19 mouse cellular contexts compared by ENCODE assay signal in genomic region chr1:135565775-135566174, GRCm38 (mm10). TPM values are rescaled to one million over a fixed set of nuclear protein-coding genes. Genes with fewer than 3 reads are reported as not detected.
DNase-seq lines count a peak whose midpoint lies in the region; ATAC-seq and TF ChIP-seq lines count a peak whose summit lies in the region.
"Had no signal": no experiment of that assay in that cellular context is flagged by ENCODE, and none has a peak within 500 bp of the region (broad histone marks: within the 10 kb centered on the region; RNA-seq: fewer than 3 reads in every experiment).

No protein-coding gene starts in this region.

- intact Hi-C loops in gastrocnemius, postnatal 14 days (cut with DNase I; ENCODE audit: low total_unique reads), result no loop called here

- H3K4me3 ChIP-seq in midbrain, embryonic 10.5 days, result no peak overlapping the region
- H3K4me3 ChIP-seq in midbrain, embryonic 11.5 days (ENCODE audit: low read depth, low read length), result no peak overlapping the region
- H3K4me3 ChIP-seq in forebrain, embryonic 14.5 days (ENCODE audit: low read depth, low read length), result no peak overlapping the region
- no peak overlapping the region for H3K4me3 ChIP-seq in hindbrain, postnatal 0 days (ENCODE audit: low read length)
- no peak overlapping the region for H3K4me3 ChIP-seq in midbrain, postnatal 0 days (ENCODE audit: low read depth, low read length)
- no peak overlapping the region for H3K4me3 ChIP-seq in stomach, postnatal 0 days (ENCODE audit: low read depth, low read length)
- H3K4me3 ChIP-seq: heart, embryonic 12.5 days; lung, embryonic 15.5 days had no signal

- H3K36me3 ChIP-seq in midbrain, embryonic 10.5 days, result no peaks in the 10 kb centered on the region
- no peaks in the 10 kb centered on the region for H3K36me3 ChIP-seq in midbrain, embryonic 11.5 days (ENCODE audit: control insufficient read depth, insufficient read depth, low read length)
- H3K36me3 ChIP-seq in forebrain, embryonic 14.5 days (ENCODE audit: control insufficient read depth, insufficient read depth, low read length), result peaks cover 4% of the 10 kb centered on the region; the same call in 1 of the 2 replicates
- H3K36me3 ChIP-seq in hindbrain, postnatal 0 days (ENCODE audit: insufficient read depth, low read length), result no peaks in the 10 kb centered on the region
- H3K36me3 ChIP-seq in midbrain, postnatal 0 days (ENCODE audit: insufficient read depth, low read length), result no peaks in the 10 kb centered on the region; the same call in 1 of the 2 replicates
- H3K36me3 ChIP-seq in stomach, postnatal 0 days (ENCODE audit: control insufficient read depth, insufficient read depth, low read length), result no peaks in the 10 kb centered on the region
- H3K36me3 ChIP-seq: G1E; lung, embryonic 15.5 days had no signal

- WGBS in midbrain, embryonic 10.5 days, result 88% methylated on average over 5 of the region's 5 CpGs
- WGBS in midbrain, embryonic 11.5 days, result 82% methylated on average over 5 of the region's 5 CpGs
- 68% methylated on average over 5 of the region's 5 CpGs for WGBS in forebrain, embryonic 14.5 days
- WGBS in hindbrain, postnatal 0 days, result 43% methylated on average over 5 of the region's 5 CpGs
- WGBS in midbrain, postnatal 0 days, result 57% methylated on average over 5 of the region's 5 CpGs
- 75% methylated on average over 5 of the region's 5 CpGs for WGBS in stomach, postnatal 0 days

- no peak for TF ChIP-seq EP300 in stomach, postnatal 0 days (optimal IDR thresholded peaks at IDR 0.05)

- no peak for ATAC-seq in midbrain, embryonic 11.5 days (ENCODE audit: low FRiP score)
- ATAC-seq in forebrain, embryonic 14.5 days, result no peak
- peak; percentile 46; the same call in 1 of the 2 replicates for ATAC-seq in hindbrain, postnatal 0 days
- ATAC-seq in midbrain, postnatal 0 days (ENCODE audit: low FRiP score), result no peak
- no peak for ATAC-seq in stomach, postnatal 0 days (ENCODE audit: low FRiP score, low TSS enrichment)
- ATAC-seq: intestine, postnatal 0 days had no signal

- no peak overlapping the region for H3K4me2 ChIP-seq in midbrain, embryonic 11.5 days
- H3K4me2 ChIP-seq in forebrain, embryonic 14.5 days (ENCODE audit: low read length), result no peak overlapping the region
- H3K4me2 ChIP-seq in hindbrain, postnatal 0 days (ENCODE audit: low read depth, low read length), result 0 out of 2 replicates have a peak overlapping the region, but pooled peaks have one; percentile 3
- H3K4me2 ChIP-seq in midbrain, postnatal 0 days (ENCODE audit: low read depth, low read length, poor library complexity, severe bottlenecking), result no peak overlapping the region
- H3K4me2 ChIP-seq in stomach, postnatal 0 days (replicated peaks; ENCODE audit: low read depth), result no peak overlapping the region
- H3K4me2 ChIP-seq: heart, embryonic 12.5 days; lung, embryonic 15.5 days had no signal

- DNase-seq in midbrain, embryonic 10.5 days (ENCODE audit: low spot score), result no peak
- no peak for DNase-seq in midbrain, embryonic 11.5 days (ENCODE audit: low spot score, missing footprints)
- DNase-seq in forebrain, embryonic 14.5 days (ENCODE audit: low spot score), result no peak
- DNase-seq in hindbrain, postnatal 0 days (ENCODE audit: low spot score), result peak; percentile 59
- DNase-seq in midbrain, postnatal 0 days (ENCODE audit: low spot score), result peak; percentile 55
- DNase-seq in cerebellum, postnatal 4 days (ENCODE audit: low spot score in 2 of 2), result no peak
- no peak for DNase-seq in gastrocnemius, postnatal 14 days
- no peak for DNase-seq in stomach, postnatal 0 days (ENCODE audit: low spot score)
- DNase-seq: adrenal gland, adult 8-10 months; cerebellum, adult 8-10 months; embryo, embryonic 11 days; heart, postnatal 36 days; kidney, postnatal 4 days; spleen, adult 18-20 months; thymus, postnatal 25 days had no signal

- H3K4me1 ChIP-seq in midbrain, embryonic 10.5 days, result peaks cover 52% of the 10 kb centered on the region
- H3K4me1 ChIP-seq in midbrain, embryonic 11.5 days (ENCODE audit: control insufficient read depth, insufficient read depth, low read length), result peaks cover 35% of the 10 kb centered on the region
- H3K4me1 ChIP-seq in forebrain, embryonic 14.5 days (ENCODE audit: control insufficient read depth, insufficient read depth, low read length), result peaks cover 46% of the 10 kb centered on the region
- H3K4me1 ChIP-seq in hindbrain, postnatal 0 days (ENCODE audit: insufficient read depth, low read length), result peaks cover 21% of the 10 kb centered on the region
- peaks cover 32% of the 10 kb centered on the region for H3K4me1 ChIP-seq in midbrain, postnatal 0 days (ENCODE audit: insufficient read depth, low read length)
- H3K4me1 ChIP-seq in stomach, postnatal 0 days (replicated peaks; ENCODE audit: control insufficient read depth, insufficient read depth), result peaks cover 3% of the 10 kb centered on the region; the same call in 1 of the 2 replicates

- H3K27ac ChIP-seq in midbrain, embryonic 10.5 days (replicated peaks), result peak overlapping the region; percentile 68; the same call in 1 of the 2 replicates
- no peak overlapping the region for H3K27ac ChIP-seq in midbrain, embryonic 11.5 days (ENCODE audit: low read depth, low read length)
- H3K27ac ChIP-seq in forebrain, embryonic 14.5 days (ENCODE audit: low read depth, low read length), result peak overlapping the region; percentile 77
- H3K27ac ChIP-seq in hindbrain, postnatal 0 days, result peak overlapping the region; percentile 76; the same call in 1 of the 2 replicates
- peak overlapping the region; percentile 28; the same call in 1 of the 2 replicates for H3K27ac ChIP-seq in midbrain, postnatal 0 days (ENCODE audit: low read depth, low read length)
- H3K27ac ChIP-seq in stomach, postnatal 0 days (replicated peaks), result no peak overlapping the region
- H3K27ac ChIP-seq: lung, embryonic 15.5 days had no signal

- no peaks in the 10 kb centered on the region for H3K9me3 ChIP-seq in midbrain, embryonic 10.5 days (replicated peaks)
- no peaks in the 10 kb centered on the region for H3K9me3 ChIP-seq in midbrain, embryonic 11.5 days (ENCODE audit: control insufficient read depth, low read length)
- no peaks in the 10 kb centered on the region for H3K9me3 ChIP-seq in forebrain, embryonic 14.5 days (replicated peaks; ENCODE audit: control insufficient read depth, low read length)
- H3K9me3 ChIP-seq in hindbrain, postnatal 0 days (ENCODE audit: low read length), result no peaks in the 10 kb centered on the region
- no peaks in the 10 kb centered on the region for H3K9me3 ChIP-seq in midbrain, postnatal 0 days (ENCODE audit: low read length)
- no peaks in the 10 kb centered on the region for H3K9me3 ChIP-seq in stomach, postnatal 0 days (ENCODE audit: control insufficient read depth, low read length)
- H3K9me3 ChIP-seq: G1E; heart, embryonic 12.5 days; lung, embryonic 15.5 days had no signal

- no peak for TF ChIP-seq CTCF in hindbrain, postnatal 0 days (IDR thresholded peaks at IDR 0.05; ENCODE audit: low read depth)
- no peak for TF ChIP-seq CTCF in midbrain, postnatal 0 days (IDR thresholded peaks at IDR 0.05)
- TF ChIP-seq CTCF in stomach, postnatal 0 days (IDR thresholded peaks at IDR 0.05; ENCODE audit: low read depth), result no peak

- H3K9ac ChIP-seq in midbrain, embryonic 11.5 days (ENCODE audit: low read length), result no peak overlapping the region
- no peak overlapping the region for H3K9ac ChIP-seq in forebrain, embryonic 14.5 days (ENCODE audit: low read length)
- no peak overlapping the region for H3K9ac ChIP-seq in hindbrain, postnatal 0 days (replicated peaks; ENCODE audit: low read length)
- no peak overlapping the region for H3K9ac ChIP-seq in midbrain, postnatal 0 days (replicated peaks; ENCODE audit: low read length, poor library complexity, severe bottlenecking)
- H3K9ac ChIP-seq in stomach, postnatal 0 days (ENCODE audit: low read length), result no peak overlapping the region
- H3K9ac ChIP-seq: heart, embryonic 12.5 days; lung, embryonic 15.5 days had no signal

- H3K27me3 ChIP-seq in midbrain, embryonic 10.5 days (ENCODE audit: low read depth, poor library complexity, severe bottlenecking), result no peaks in the 10 kb centered on the region
- H3K27me3 ChIP-seq in midbrain, embryonic 11.5 days (ENCODE audit: control insufficient read depth, insufficient read depth, low read length), result no peaks in the 10 kb centered on the region
- H3K27me3 ChIP-seq in forebrain, embryonic 14.5 days (replicated peaks; ENCODE audit: control insufficient read depth, insufficient read depth, low read length), result no peaks in the 10 kb centered on the region
- H3K27me3 ChIP-seq in hindbrain, postnatal 0 days (ENCODE audit: insufficient read depth, low read length), result no peaks in the 10 kb centered on the region
- no peaks in the 10 kb centered on the region for H3K27me3 ChIP-seq in midbrain, postnatal 0 days (ENCODE audit: insufficient read depth, low read length)
- H3K27me3 ChIP-seq in stomach, postnatal 0 days (ENCODE audit: control insufficient read depth, insufficient read depth, low read length), result no peaks in the 10 kb centered on the region
- H3K27me3 ChIP-seq: heart, embryonic 12.5 days; lung, embryonic 15.5 days had no signal

RNA-seq across cellular contexts. Expression of gene Nav1, which starts 41.3 kb away (rescaled TPM):
- polyA plus RNA-seq in midbrain, embryonic 10.5 days (2016; fragmentation: Nextera tagmentation; extraction: Ambion mirVana), result 14.5 and 16.5 TPM in 2 replicates
- polyA plus RNA-seq in midbrain, embryonic 11.5 days (2014; fragmentation: Nextera tagmentation; extraction: Ambion mirVana), result 10.4 and 13.3 TPM in 2 replicates
- 26.1 and 38.3 TPM in 2 replicates for polyA plus RNA-seq in forebrain, embryonic 14.5 days (2014; fragmentation: Nextera tagmentation; extraction: Ambion mirVana)
- total RNA-seq in hindbrain, postnatal 0 days (2014; rRNA removed), result 90.0 and 106 TPM in 2 replicates
- 38.6 and 39.9 TPM in 2 replicates for polyA plus RNA-seq in hindbrain, postnatal 0 days (2015; fragmentation: Nextera tagmentation; extraction: Ambion mirVana)
- total RNA-seq in midbrain, postnatal 0 days (2014; rRNA removed), result 99.1 and 109 TPM in 2 replicates
- 37.3 and 46.5 TPM in 2 replicates for polyA plus RNA-seq in midbrain, postnatal 0 days (2015; fragmentation: Nextera tagmentation; extraction: Ambion mirVana)
- 10 to 100 TPM; 13.6 to 15.6 TPM for total RNA-seq in gastrocnemius, postnatal 14 days (2021)
- 3.7 and 3.9 TPM in 2 replicates for polyA plus RNA-seq in stomach, postnatal 0 days (2015; fragmentation: Nextera tagmentation; extraction: Ambion mirVana)
- polyA plus RNA-seq: G1E had no signal

Comparison
In these comparisons a context has a peak if more than half of its experiments do, and no peak if none do; other contexts are left out.
1. DNase-seq: peak in hindbrain, postnatal 0 days (single experiment) and midbrain, postnatal 0 days (single experiment); none in midbrain, embryonic 10.5 days (single experiment), midbrain, embryonic 11.5 days (single experiment), forebrain, embryonic 14.5 days (single experiment), cerebellum, postnatal 4 days (0 of 2), gastrocnemius, postnatal 14 days (single experiment) and stomach, postnatal 0 days (single experiment).
2. H3K27ac ChIP-seq: peak in midbrain, embryonic 10.5 days (single experiment), forebrain, embryonic 14.5 days (single experiment), hindbrain, postnatal 0 days (single experiment) and midbrain, postnatal 0 days (single experiment); none in midbrain, embryonic 11.5 days (single experiment) and stomach, postnatal 0 days (single experiment).